Mouse (Mus musculus): ENCODE results near the gene Man2b1. TPM values are rescaled to one million over a fixed set of nuclear protein-coding genes. Genes with fewer than 3 reads are reported as not detected.
A peak's percentile ranks its signal among the peaks of the same experiment; 100 is the strongest.
"Not testable (repeated sequence)": the region's sequence is repeated elsewhere in the genome, so short reads cannot be mapped to it uniquely, and the experiment has no call there.

Gene Man2b1
- polyA plus RNA-seq, 1 experiment from 2014 or later = 32.7 TPM

GRCm38 (mm10) chr8:85119052-85119981 is 36.2 kb downstream of the Man2b1 start:
- peak overlapping the region; percentile 65 for H3K4me3 ChIP-seq (ENCODE audit: low read depth, low read length)
- no peaks in the 10 kb centered on the region for H3K9me3 ChIP-seq (ENCODE audit: low read depth, low read length)
- H3K27ac ChIP-seq (ENCODE audit: low read depth) = peak overlapping the region; percentile 56; the same call in 1 of the 2 replicates
- WGBS = 5% methylated on average over 37 of the region's 37 CpGs
- ATAC-seq (ENCODE audit: insufficient read depth) (peak; percentile 93), DNase-seq (peak; percentile 93)
- H3K27me3 ChIP-seq (ENCODE audit: insufficient read depth, low read length) = no peaks in the 10 kb centered on the region
- H3K36me3 ChIP-seq (ENCODE audit: insufficient read depth) = no peaks in the 10 kb centered on the region
- H3K4me1 ChIP-seq (ENCODE audit: insufficient read depth) = no peaks in the 10 kb centered on the region
- H3K4me2 ChIP-seq = peak overlapping the region; percentile 78
- peak overlapping the region; percentile 65 for H3K9ac ChIP-seq
- TF ChIP-seq CTCF (IDR thresholded peaks at IDR 0.05; ENCODE audit: low read depth) = peak; percentile 63

GRCm38 (mm10) chr8:85120251-85120650 is 37.2 kb downstream of the Man2b1 start:
- H3K27ac ChIP-seq (ENCODE audit: low read depth); H3K36me3 ChIP-seq (ENCODE audit: insufficient read depth); H3K9ac ChIP-seq; ATAC-seq (ENCODE audit: insufficient read depth); H3K4me1 ChIP-seq (ENCODE audit: insufficient read depth); H3K9me3 ChIP-seq (ENCODE audit: low read depth, low read length); H3K4me3 ChIP-seq (ENCODE audit: low read depth, low read length); DNase-seq; H3K4me2 ChIP-seq; H3K27me3 ChIP-seq (ENCODE audit: insufficient read depth, low read length): not testable (repeated sequence)
- 83% methylated on average over 5 of the region's 5 CpGs for WGBS

GRCm38 (mm10) chr8:85122995-85123394 is 39.9 kb downstream of the Man2b1 start, which contains the start of gene Zfp791:
Zfp791 (minus strand) TSS chr8:85123095.
- WGBS = 63% methylated on average over 3 of the region's 3 CpGs
- Histone ChIP-seq H3K27ac (ENCODE audit: low read depth) (no peak within 1 kb of the TSS), H3K4me2 (no peak within 1 kb of the TSS), H3K4me1 (ENCODE audit: insufficient read depth) (no peaks in the 10 kb centered on the region), H3K9ac (no peak within 1 kb of the TSS), H3K27me3 (ENCODE audit: insufficient read depth, low read length) (no peaks in the 10 kb centered on the region), H3K4me3 (ENCODE audit: low read depth, low read length) (no peak within 1 kb of the TSS), H3K9me3 (ENCODE audit: low read depth, low read length) (no peaks in the 10 kb centered on the region), H3K36me3 (ENCODE audit: insufficient read depth) (no peaks in the 10 kb centered on the region)
- DNase-seq = no peak
- ATAC-seq (ENCODE audit: insufficient read depth) = no peak
- no peak for TF ChIP-seq CTCF (IDR thresholded peaks at IDR 0.05; ENCODE audit: low read depth)

- Histone ChIP-seq H3K4me3 (ENCODE audit: low read depth, low read length) (no peak overlapping the region), H3K9ac (no peak overlapping the region), H3K27me3 (ENCODE audit: insufficient read depth, low read length) (no peaks in the 10 kb centered on the region), H3K27ac (ENCODE audit: low read depth) (no peak overlapping the region), H3K36me3 (ENCODE audit: insufficient read depth) (no peaks in the 10 kb centered on the region), H3K9me3 (ENCODE audit: low read depth, low read length) (no peaks in the 10 kb centered on the region), H3K4me1 (ENCODE audit: insufficient read depth) (no peaks in the 10 kb centered on the region), H3K4me2 (no peak overlapping the region)
- no peak for TF ChIP-seq CTCF (IDR thresholded peaks at IDR 0.05; ENCODE audit: low read depth)
- WGBS = 86% methylated on average over 8 of the region's 8 CpGs
- no peak for ATAC-seq (ENCODE audit: insufficient read depth)
- no peak for DNase-seq
These were observed 40.6 kb downstream of the Man2b1 start for GRCm38 (mm10) chr8:85123691-85124090.

- Histone ChIP-seq H3K9ac (no peak overlapping the region), H3K9me3 (ENCODE audit: low read depth, low read length) (no peaks in the 10 kb centered on the region), H3K36me3 (ENCODE audit: insufficient read depth) (no peaks in the 10 kb centered on the region), H3K4me1 (ENCODE audit: insufficient read depth) (no peaks in the 10 kb centered on the region), H3K27me3 (ENCODE audit: insufficient read depth, low read length) (no peaks in the 10 kb centered on the region), H3K27ac (ENCODE audit: low read depth) (no peak overlapping the region), H3K4me2 (no peak overlapping the region), H3K4me3 (ENCODE audit: low read depth, low read length) (no peak overlapping the region)
- 89% methylated on average over 1 of the region's 1 CpGs for WGBS
- DNase-seq (no peak), ATAC-seq (ENCODE audit: insufficient read depth) (no peak)
- no peak for TF ChIP-seq CTCF (IDR thresholded peaks at IDR 0.05; ENCODE audit: low read depth)
These were observed 49.3 kb downstream of the Man2b1 start for GRCm38 (mm10) chr8:85132335-85132734.

GRCm38 (mm10) chr8:85135690-85136089 is 52.6 kb downstream of the Man2b1 start:
- not testable (repeated sequence) for H3K36me3 ChIP-seq (ENCODE audit: insufficient read depth); H3K27ac ChIP-seq (ENCODE audit: low read depth); H3K4me2 ChIP-seq; DNase-seq; H3K9ac ChIP-seq; H3K4me1 ChIP-seq (ENCODE audit: insufficient read depth); H3K9me3 ChIP-seq (ENCODE audit: low read depth, low read length); H3K4me3 ChIP-seq (ENCODE audit: low read depth, low read length); H3K27me3 ChIP-seq (ENCODE audit: insufficient read depth, low read length); ATAC-seq (ENCODE audit: insufficient read depth)
- WGBS = 87% methylated on average over 2 of the region's 2 CpGs

GRCm38 (mm10) chr8:85142516-85142915 is 59.4 kb downstream of the Man2b1 start:
- no peak overlapping the region for H3K4me3 ChIP-seq (ENCODE audit: low read depth, low read length)
- H3K9ac ChIP-seq = no peak overlapping the region
- H3K4me2 ChIP-seq = no peak overlapping the region
- H3K9me3 ChIP-seq (ENCODE audit: low read depth, low read length) = peaks cover 4% of the 10 kb centered on the region; the same call in 1 of the 2 replicates
- ATAC-seq (ENCODE audit: insufficient read depth) (no peak), DNase-seq (no peak)
- H3K36me3 ChIP-seq (ENCODE audit: insufficient read depth) = no peaks in the 10 kb centered on the region
- WGBS = 91% methylated on average over 4 of the region's 4 CpGs
- H3K27me3 ChIP-seq (ENCODE audit: insufficient read depth, low read length) = no peaks in the 10 kb centered on the region
- no peak overlapping the region for H3K27ac ChIP-seq (ENCODE audit: low read depth)
- TF ChIP-seq CTCF (IDR thresholded peaks at IDR 0.05; ENCODE audit: low read depth) = no peak
- H3K4me1 ChIP-seq (ENCODE audit: insufficient read depth) = no peaks in the 10 kb centered on the region

Small RNA genes within 50 kb of the gene (microRNA-seq; reads per million reads assigned to microRNA genes)
- gene Gm23388 (ENCODE audit: borderline number of aligned reads) (not detected), gene Mir7070 (ENCODE audit: borderline number of aligned reads) (not detected)

Other genes starting within 250 kb of the Man2b1 start
- gene Rad23a, start 242.6 kb upstream of the Man2b1 start, polyA plus RNA-seq (2014; fragmentation: Nextera tagmentation; extraction: Ambion mirVana) = 118 and 123 TPM in 2 replicates
- gene Calr, start 236.3 kb upstream of the Man2b1 start, polyA plus RNA-seq (2014; fragmentation: Nextera tagmentation; extraction: Ambion mirVana) = 886 and 920 TPM in 2 replicates
- gene Farsa, start 226.3 kb upstream of the Man2b1 start, polyA plus RNA-seq (2014; fragmentation: Nextera tagmentation; extraction: Ambion mirVana) = 92.9 and 103 TPM in 2 replicates
- 79.9 and 94.8 TPM in 2 replicates for gene Syce2, start 211.2 kb upstream of the Man2b1 start, polyA plus RNA-seq (2014; fragmentation: Nextera tagmentation; extraction: Ambion mirVana)
- gene Gcdh, start 189.3 kb upstream of the Man2b1 start, polyA plus RNA-seq (2014; fragmentation: Nextera tagmentation; extraction: Ambion mirVana) = 28.1 and 30.4 TPM in 2 replicates
- gene Klf1, start 181.3 kb upstream of the Man2b1 start, polyA plus RNA-seq (2014; fragmentation: Nextera tagmentation; extraction: Ambion mirVana) = 1.8 and 1.9 TPM in 2 replicates
- 12.0 and 15.3 TPM in 2 replicates for gene Dnase2a, start 174.7 kb upstream of the Man2b1 start, polyA plus RNA-seq (2014; fragmentation: Nextera tagmentation; extraction: Ambion mirVana)
- 0.30 and 0.39 TPM in 2 replicates for gene Mast1, start 145.9 kb upstream of the Man2b1 start, polyA plus RNA-seq (2014; fragmentation: Nextera tagmentation; extraction: Ambion mirVana)
- not detected in 2 replicates for gene Rtbdn, start 136.3 kb upstream of the Man2b1 start, polyA plus RNA-seq (2014; fragmentation: Nextera tagmentation; extraction: Ambion mirVana)
- gene Gm49661, start 113.8 kb upstream of the Man2b1 start, polyA plus RNA-seq (2014; fragmentation: Nextera tagmentation; extraction: Ambion mirVana) = not detected in 2 replicates
- gene Prdx2, start 113.7 kb upstream of the Man2b1 start, polyA plus RNA-seq (2014; fragmentation: Nextera tagmentation; extraction: Ambion mirVana) = 819 and 843 TPM in 2 replicates
- 117 and 121 TPM in 2 replicates for gene Rnaseh2a, start 113.5 kb upstream of the Man2b1 start, polyA plus RNA-seq (2014; fragmentation: Nextera tagmentation; extraction: Ambion mirVana)
- gene Junb, start 104.6 kb upstream of the Man2b1 start, polyA plus RNA-seq (2014; fragmentation: Nextera tagmentation; extraction: Ambion mirVana) = 12.8 and 15.4 TPM in 2 replicates
- gene Hook2, start 92.7 kb upstream of the Man2b1 start, polyA plus RNA-seq (2014; fragmentation: Nextera tagmentation; extraction: Ambion mirVana) = 15.2 and 18.0 TPM in 2 replicates
- gene Best2, start 68.7 kb upstream of the Man2b1 start, polyA plus RNA-seq (2014; fragmentation: Nextera tagmentation; extraction: Ambion mirVana) = not detected in 2 replicates
- 97.2 and 98.0 TPM in 2 replicates for gene Asna1, start 58.0 kb upstream of the Man2b1 start, polyA plus RNA-seq (2014; fragmentation: Nextera tagmentation; extraction: Ambion mirVana)
- 153 and 156 TPM in 2 replicates for gene Trir, start 56.4 kb upstream of the Man2b1 start, polyA plus RNA-seq (2014; fragmentation: Nextera tagmentation; extraction: Ambion mirVana)
- 17.9 and 20.2 TPM in 2 replicates for gene Tnpo2, start 46.4 kb upstream of the Man2b1 start, polyA plus RNA-seq (2014; fragmentation: Nextera tagmentation; extraction: Ambion mirVana)
- 23.1 and 23.7 TPM in 2 replicates for gene Fbxw9, start 23.2 kb upstream of the Man2b1 start, polyA plus RNA-seq (2014; fragmentation: Nextera tagmentation; extraction: Ambion mirVana)
- gene Gm5741, start 15.3 kb upstream of the Man2b1 start, polyA plus RNA-seq (2014; fragmentation: Nextera tagmentation; extraction: Ambion mirVana) = 0.72 TPM in 1 of 2 replicates, not detected in the other
- gene Dhps, start 11.5 kb upstream of the Man2b1 start, polyA plus RNA-seq (2014; fragmentation: Nextera tagmentation; extraction: Ambion mirVana) = 60.3 and 61.5 TPM in 2 replicates
- 155 and 158 TPM in 2 replicates for gene Wdr83os, start 2.5 kb upstream of the Man2b1 start, polyA plus RNA-seq (2014; fragmentation: Nextera tagmentation; extraction: Ambion mirVana)
- 42.9 and 45.3 TPM in 2 replicates for gene Wdr83, start 2.0 kb upstream of the Man2b1 start, polyA plus RNA-seq (2014; fragmentation: Nextera tagmentation; extraction: Ambion mirVana)
- gene Zfp791, start 39.8 kb downstream of the Man2b1 start, polyA plus RNA-seq (2014; fragmentation: Nextera tagmentation; extraction: Ambion mirVana) = 1.7 and 2.3 TPM in 2 replicates
- gene Cks1brt, start 68.7 kb downstream of the Man2b1 start, polyA plus RNA-seq (2014; fragmentation: Nextera tagmentation; extraction: Ambion mirVana) = not detected in 2 replicates
- gene Olfr371, start 142.7 kb downstream of the Man2b1 start, polyA plus RNA-seq (2014; fragmentation: Nextera tagmentation; extraction: Ambion mirVana) = not detected in 2 replicates
- 130 and 132 TPM in 2 replicates for gene Orc6, start 216.4 kb downstream of the Man2b1 start, polyA plus RNA-seq (2014; fragmentation: Nextera tagmentation; extraction: Ambion mirVana)
- 135 and 137 TPM in 2 replicates for gene Vps35, start 216.5 kb downstream of the Man2b1 start, polyA plus RNA-seq (2014; fragmentation: Nextera tagmentation; extraction: Ambion mirVana)